Mouse (Mus musculus) heart, embryonic 15.5 days (tissue): Measurements from ENCODE around the gene Gm44596. TPM values are rescaled to one million over a fixed set of nuclear protein-coding genes. Genes with fewer than 3 reads are reported as not detected.
A peak's percentile ranks its signal among the peaks of the same experiment; 100 is the strongest.

Experiments
- ATAC-seq: fragments of 200-750 bp; cut with Nextera tagmentation; replicated peaks from 2 replicates; pipeline ENCODE4 v1.8.0; 2017; ENCODE audit warnings: low read depth, moderate TSS enrichment; ENCODE audit not compliant: insufficient number of reproducible peaks, insufficient read depth, low FRiP score
- H3K27ac ChIP-seq: fragments of 300-500 bp; sonication (generic); 2 replicates; pipeline ENCODE4 v1.5.1; 2015; ENCODE audit warnings: mild to moderate bottlenecking, inconsistent platforms
- H3K27me3 ChIP-seq: fragments of 300-500 bp; sonication (generic); 2 replicates; pipeline ENCODE4 v1.6.1; 2015; ENCODE audit warnings: inconsistent platforms
- H3K36me3 ChIP-seq: fragments of 300-500 bp; sonication (generic); 2 replicates; pipeline ENCODE4 v1.6.1; 2015; ENCODE audit warnings: mild to moderate bottlenecking, inconsistent platforms
- H3K4me1 ChIP-seq: fragments of 300-500 bp; sonication (generic); replicated peaks from 2 replicates; pipeline ENCODE4 v1.6.1; 2015; ENCODE audit warnings: inconsistent platforms
- H3K4me2 ChIP-seq: fragments of 300-500 bp; sonication (generic); 2 replicates; pipeline ENCODE4 v1.6.1; 2015; ENCODE audit warnings: inconsistent platforms, mild to moderate bottlenecking, moderate library complexity
- H3K4me3 ChIP-seq: fragments of 300-500 bp; sonication (generic); 2 replicates; pipeline ENCODE4 v1.5.1; 2015; ENCODE audit warnings: mild to moderate bottlenecking, inconsistent platforms
- H3K9ac ChIP-seq: fragments of 300-500 bp; sonication (generic); 2 replicates; pipeline ENCODE4 v1.6.1; 2015; ENCODE audit warnings: mild to moderate bottlenecking, inconsistent platforms
- H3K9me3 ChIP-seq: fragments of 300-500 bp; sonication (generic); replicated peaks from 2 replicates; pipeline ENCODE4 v1.6.1; 2016; ENCODE audit warnings: inconsistent platforms
- whole genome bisulfite sequencing: fragments of 180-500 bp; shearing (Covaris S2); methylation state at CpG from one replicate; pipeline ENCODE4 v1.1.7; 2015; ENCODE audit warnings: mixed read lengths; 5-methylcytosine and 5-hydroxymethylcytosine counted together
- polyA plus RNA-seq: library from polyadenylated mRNA; unstranded; fragments of >200 nt; fragmentation: Nextera tagmentation; extraction: Ambion mirVana; gene quantifications from 2 replicates; pipeline ENCODE4 v1.2.1, GENCODE M21; 2015

Gene Gm44596
- polyA plus RNA-seq, 1 experiment from 2014 or later, result not detected

GRCm38 (mm10) chr6:128355726-128356416 is 19.4 kb upstream of the Gm44596 start, which contains the start of gene Tulp3:
Gene Tulp3, minus strand, starts transcription at chr6:128355851.
- Histone ChIP-seq H3K4me3 (peak within 1 kb of the TSS; percentile 69), H3K9ac (peak within 1 kb of the TSS; percentile 72), H3K4me1 (peaks cover 15% of the 10 kb centered on the region), H3K4me2 (peak within 1 kb of the TSS; percentile 87), H3K27ac (peak within 1 kb of the TSS; percentile 78), H3K36me3 (peaks cover 22% of the 10 kb centered on the region), H3K27me3 (no peaks in the 10 kb centered on the region), H3K9me3 (no peaks in the 10 kb centered on the region)
- WGBS, result under 1% methylated on average over 42 of the region's 42 CpGs
- peak; percentile 99 for ATAC-seq

- peaks cover 22% of the 10 kb centered on the region for H3K36me3 ChIP-seq
- no peaks in the 10 kb centered on the region for H3K9me3 ChIP-seq
- no peaks in the 10 kb centered on the region for H3K27me3 ChIP-seq
- no peak for ATAC-seq
- no peak overlapping the region for H3K9ac ChIP-seq
- no peak overlapping the region for H3K4me2 ChIP-seq
- no peak overlapping the region for H3K27ac ChIP-seq
- no peak overlapping the region for H3K4me3 ChIP-seq
- 31% methylated on average over 2 of the region's 2 CpGs for WGBS
- peaks cover 32% of the 10 kb centered on the region for H3K4me1 ChIP-seq
Observed at GRCm38 (mm10) chr6:128358999-128359398, 16.3 kb upstream of the Gm44596 start.

GRCm38 (mm10) chr6:128361901-128362300 is 13.4 kb upstream of the Gm44596 start:
- H3K27me3 ChIP-seq, result no peaks in the 10 kb centered on the region
- no peaks in the 10 kb centered on the region for H3K9me3 ChIP-seq
- ATAC-seq, result no peak
- H3K4me2 ChIP-seq, result peak overlapping the region; percentile 84
- peak overlapping the region; percentile 76 for H3K9ac ChIP-seq
- H3K4me3 ChIP-seq, result peak overlapping the region; percentile 80
- H3K36me3 ChIP-seq, result peaks cover 30% of the 10 kb centered on the region
- WGBS, result 15% methylated on average over 9 of the region's 9 CpGs
- peaks cover 39% of the 10 kb centered on the region for H3K4me1 ChIP-seq
- H3K27ac ChIP-seq, result peak overlapping the region; percentile 94

GRCm38 (mm10) chr6:128362381-128363006 is 12.8 kb upstream of the Gm44596 start, which contains the start of the genes Rhno1 and Foxm1:
Gene Rhno1, minus strand, starts transcription at chr6:128362911.
Gene Foxm1, plus strand, starts transcription at chr6:128362967.
- Histone ChIP-seq H3K4me2 (peak within 1 kb of the TSS; percentile 84), H3K27me3 (no peaks in the 10 kb centered on the region), H3K4me3 (peak within 1 kb of the TSS; percentile 80), H3K36me3 (peaks cover 28% of the 10 kb centered on the region), H3K27ac (peak within 1 kb of the TSS; percentile 94), H3K9ac (peak within 1 kb of the TSS; percentile 76), H3K4me1 (peaks cover 39% of the 10 kb centered on the region), H3K9me3 (no peaks in the 10 kb centered on the region)
- under 1% methylated on average over 76 of the region's 76 CpGs for WGBS
- peak; percentile 87 for ATAC-seq

- Histone ChIP-seq H3K36me3 (peaks cover 26% of the 10 kb centered on the region), H3K9ac (peak overlapping the region; percentile 76), H3K27me3 (no peaks in the 10 kb centered on the region), H3K27ac (peak overlapping the region; percentile 94), H3K4me3 (peak overlapping the region; percentile 80), H3K9me3 (no peaks in the 10 kb centered on the region), H3K4me1 (peaks cover 39% of the 10 kb centered on the region), H3K4me2 (peak overlapping the region; percentile 84)
- ATAC-seq, result no peak; the same call in 1 of the 2 replicates
- under 1% methylated on average over 46 of the region's 46 CpGs for WGBS
Observed at GRCm38 (mm10) chr6:128363007-128363825, 12.1 kb upstream of the Gm44596 start.

GRCm38 (mm10) chr6:128364721-128365120 is 10.6 kb upstream of the Gm44596 start:
- Histone ChIP-seq H3K36me3 (peaks cover 31% of the 10 kb centered on the region), H3K27ac (no peak overlapping the region), H3K4me1 (peaks cover 39% of the 10 kb centered on the region), H3K4me3 (no peak overlapping the region), H3K9ac (no peak overlapping the region), H3K9me3 (no peaks in the 10 kb centered on the region), H3K27me3 (no peaks in the 10 kb centered on the region), H3K4me2 (0 out of 2 replicates have a peak overlapping the region, but pooled peaks have one; percentile 20)
- ATAC-seq, result no peak
- WGBS, result 67% methylated on average over 6 of the region's 6 CpGs

GRCm38 (mm10) chr6:128366466-128366865 is 8.8 kb upstream of the Gm44596 start:
- Histone ChIP-seq H3K9me3 (no peaks in the 10 kb centered on the region), H3K9ac (no peak overlapping the region), H3K4me3 (no peak overlapping the region), H3K27me3 (no peaks in the 10 kb centered on the region), H3K4me1 (peaks cover 31% of the 10 kb centered on the region), H3K27ac (no peak overlapping the region), H3K36me3 (peaks cover 48% of the 10 kb centered on the region), H3K4me2 (no peak overlapping the region)
- no peak for ATAC-seq
- 85% methylated on average over 5 of the region's 5 CpGs for WGBS

- no peak overlapping the region for H3K4me3 ChIP-seq
- H3K9me3 ChIP-seq, result no peaks in the 10 kb centered on the region
- WGBS, result 75% methylated on average over 5 of the region's 5 CpGs
- peaks cover 80% of the 10 kb centered on the region for H3K36me3 ChIP-seq
- H3K27ac ChIP-seq, result no peak overlapping the region
- H3K4me2 ChIP-seq, result no peak overlapping the region
- ATAC-seq, result no peak
- H3K4me1 ChIP-seq, result peaks cover 13% of the 10 kb centered on the region; the same call in 1 of the 2 replicates
- H3K27me3 ChIP-seq, result no peaks in the 10 kb centered on the region
- H3K9ac ChIP-seq, result no peak overlapping the region
Observed at GRCm38 (mm10) chr6:128370040-128370439, 5.3 kb upstream of the Gm44596 start.

- Histone ChIP-seq H3K9ac (no peak overlapping the region), H3K4me3 (no peak overlapping the region), H3K9me3 (no peaks in the 10 kb centered on the region), H3K4me1 (peaks cover 6% of the 10 kb centered on the region; the same call in 1 of the 2 replicates), H3K27me3 (no peaks in the 10 kb centered on the region), H3K27ac (no peak overlapping the region), H3K4me2 (no peak overlapping the region), H3K36me3 (peaks cover 36% of the 10 kb centered on the region)
- no peak for ATAC-seq
- 85% methylated on average over 17 of the region's 17 CpGs for WGBS
Observed at GRCm38 (mm10) chr6:128376371-128377085, 1.2 kb downstream of the Gm44596 start.

- 74% methylated on average over 16 of the region's 16 CpGs for WGBS
- H3K4me3 ChIP-seq, result no peak overlapping the region
- ATAC-seq, result no peak
- no peak overlapping the region for H3K4me2 ChIP-seq
- H3K9me3 ChIP-seq, result no peaks in the 10 kb centered on the region
- H3K27ac ChIP-seq, result no peak overlapping the region
- H3K27me3 ChIP-seq, result no peaks in the 10 kb centered on the region
- H3K36me3 ChIP-seq, result peaks cover 5% of the 10 kb centered on the region; the same call in 1 of the 2 replicates
- peaks cover 6% of the 10 kb centered on the region; the same call in 1 of the 2 replicates for H3K4me1 ChIP-seq
- no peak overlapping the region for H3K9ac ChIP-seq
Observed at GRCm38 (mm10) chr6:128379636-128380035, 4.3 kb downstream of the Gm44596 start.
